Mouse (Mus musculus): ENCODE data around the gene Tmem115.

Tmem115 gene

GRCm38 (mm10) chr9:107521711-107522399 lies 11.9 kb upstream of the Tmem115 start:
- DNase-seq (ENCODE audit: low spot score), result peak; percentile 63

- DNase-seq (ENCODE audit: low spot score), result peak; percentile 42
Observed at GRCm38 (mm10) chr9:107522400-107522711, 11.4 kb upstream of the Tmem115 start.

- peak; percentile 81 for DNase-seq (ENCODE audit: low spot score)
Observed at GRCm38 (mm10) chr9:107526198-107527026, 7.3 kb upstream of the Tmem115 start.

- no peak for DNase-seq (ENCODE audit: low spot score)
Observed at GRCm38 (mm10) chr9:107534408-107535202, 860 bp downstream of the Tmem115 start.

GRCm38 (mm10) chr9:107538231-107538630 lies 4.5 kb downstream of the Tmem115 start:
- no peak for DNase-seq (ENCODE audit: low spot score)

- DNase-seq (ENCODE audit: low spot score), result no peak
Observed at GRCm38 (mm10) chr9:107538711-107539110, 5.0 kb downstream of the Tmem115 start.

GRCm38 (mm10) chr9:107539940-107540339 lies 6.2 kb downstream of the Tmem115 start:
- no peak for DNase-seq (ENCODE audit: low spot score)

GRCm38 (mm10) chr9:107540420-107540819 lies 6.7 kb downstream of the Tmem115 start:
- DNase-seq (ENCODE audit: low spot score), result no peak

GRCm38 (mm10) chr9:107541005-107541404 lies 7.3 kb downstream of the Tmem115 start:
- no peak for DNase-seq (ENCODE audit: low spot score)

- peak; percentile 94 for DNase-seq (ENCODE audit: low spot score)
Observed at GRCm38 (mm10) chr9:107541474-107542351, 8.0 kb downstream of the Tmem115 start, which contains the start of the genes Cyb561d2 and Nprl2. TSS of gene Cyb561d2 (minus strand) at chr9:107542193. TSS of gene Nprl2 (plus strand) at chr9:107542226.

- DNase-seq (ENCODE audit: low spot score), result no peak
Observed at GRCm38 (mm10) chr9:107542352-107542686, 8.6 kb downstream of the Tmem115 start.

- DNase-seq (ENCODE audit: low spot score), result no peak
Observed at GRCm38 (mm10) chr9:107542721-107543120, 9.0 kb downstream of the Tmem115 start.

GRCm38 (mm10) chr9:107543299-107543698 lies 9.6 kb downstream of the Tmem115 start:
- no peak for DNase-seq (ENCODE audit: low spot score)

GRCm38 (mm10) chr9:107544196-107544700 lies 10.5 kb downstream of the Tmem115 start:
- DNase-seq (ENCODE audit: low spot score), result no peak

- DNase-seq (ENCODE audit: low spot score), result no peak
Observed at GRCm38 (mm10) chr9:107544729-107545128, 11.0 kb downstream of the Tmem115 start.

- no peak for DNase-seq (ENCODE audit: low spot score)
Observed at GRCm38 (mm10) chr9:107545199-107545598, 11.5 kb downstream of the Tmem115 start.

- peak; percentile 65 for DNase-seq (ENCODE audit: low spot score)
Observed at GRCm38 (mm10) chr9:107545602-107546001, 11.9 kb downstream of the Tmem115 start.

- peak; percentile 87 for DNase-seq (ENCODE audit: low spot score)
Observed at GRCm38 (mm10) chr9:107547026-107547425, 13.3 kb downstream of the Tmem115 start, which contains the start of gene Zmynd10. TSS of gene Zmynd10 (plus strand) at chr9:107547298.

- no peak for DNase-seq (ENCODE audit: low spot score)
Observed at GRCm38 (mm10) chr9:107547957-107548356, 14.2 kb downstream of the Tmem115 start.

GRCm38 (mm10) chr9:107548820-107549219 lies 15.1 kb downstream of the Tmem115 start:
- DNase-seq (ENCODE audit: low spot score), result no peak
